Mouse (Mus musculus) cortical plate, adult 2 months (tissue): ENCODE data around the gene Sbf2.

Experiments
- CTCF ChIP-seq: fragments of 200-500 bp; IDR thresholded peaks from 2 replicates; pipeline ENCODE4 v1.5.1; 2011; ENCODE audit warnings: mild to moderate bottlenecking, control low read depth, low read length; ENCODE audit not compliant: insufficient read depth; ENCODE audit errors: extremely low read depth
- POLR2A ChIP-seq: fragments of 200-500 bp; IDR thresholded peaks from 2 replicates; pipeline ENCODE4 v1.6.1; 2011; ENCODE audit warnings: mild to moderate bottlenecking, low read length, control low read depth; ENCODE audit not compliant: insufficient read depth; ENCODE audit errors: extremely low read depth

- no peak for TF ChIP-seq CTCF
- no peak for TF ChIP-seq POLR2A
Measured at GRCm38 (mm10) chr7:110288731-110289191, 326.0 kb downstream of the Sbf2 start.
